Comparison of ENCODE assay signal across 11 mouse cellular contexts in genomic region chr16:38012382-38012781, GRCm38 (mm10).
DNase-seq lines count a peak whose midpoint lies in the region; ATAC-seq and TF ChIP-seq lines count a peak whose summit lies in the region.
"Had no signal": no experiment of that assay in that cellular context is flagged by ENCODE, and none has a peak within 500 bp of the region (broad histone marks: within the 10 kb centered on the region; RNA-seq: fewer than 3 reads in every experiment).

No protein-coding gene starts in this region.

- in situ Hi-C loops in ES-E14 (cut with MboI; ENCODE audit: low sequenced_read_pairs in 2 of 2, unreplicated experiment in 2 of 2) = no loop called here

- H3K9ac ChIP-seq in ES-E14 (ENCODE audit: insufficient read depth, low read depth, low read length, poor library complexity, severe bottlenecking) = no peak overlapping the region
- H3K9ac ChIP-seq in intestine, embryonic 15.5 days = no peak overlapping the region

- peak; percentile 51 to 90 for DNase-seq in adrenal gland, adult (ENCODE audit: inconsistent age in 2 of 2, low spot score in 1 of 2)
- no peak for DNase-seq in adrenal gland, postnatal 4 days (ENCODE audit: low spot score in 2 of 2)
- DNase-seq in ES-E14 (ENCODE audit: low read depth, low spot score) = no peak
- DNase-seq in layer of hippocampus, postnatal 36 days = no peak
- no peak for DNase-seq in left cerebral cortex, postnatal 36 days (ENCODE audit: low spot score in 2 of 2)
- DNase-seq in left cerebral cortex, adult 11 months (ENCODE audit: low spot score) = no peak
- DNase-seq: heart, postnatal 10 days; kidney, postnatal 14 days; thymus, postnatal 14 days had no signal

- H3K4me1 ChIP-seq in ES-E14 (ENCODE audit: control insufficient read depth in 2 of 2, insufficient read depth in 2 of 2, low read length in 2 of 2, poor library complexity in 1 of 2) = peaks cover 0 to 3% of the 10 kb centered on the region in 2 experiments; a peak in 1 of 4 replicates
- H3K4me1 ChIP-seq in intestine, embryonic 15.5 days (replicated peaks) = no peaks in the 10 kb centered on the region

- no peaks in the 10 kb centered on the region for H3K36me3 ChIP-seq in ES-E14 (ENCODE audit: control insufficient read depth, insufficient read depth, low read length, poor library complexity, severe bottlenecking)
- H3K36me3 ChIP-seq in intestine, embryonic 15.5 days = no peaks in the 10 kb centered on the region

- 55% methylated on average over 5 of the region's 5 CpGs for WGBS in intestine, embryonic 15.5 days

- intact Hi-C loops in left cerebral cortex, postnatal 36 days (cut with DNase I) = no loop called here

- no peaks in the 10 kb centered on the region for H3K9me3 ChIP-seq in ES-E14 (ENCODE audit: control insufficient read depth, insufficient read depth, low read depth, low read length)
- no peaks in the 10 kb centered on the region for H3K9me3 ChIP-seq in intestine, embryonic 15.5 days

- no peak overlapping the region for H3K27ac ChIP-seq in ES-E14 (ENCODE audit: insufficient read depth, low read depth, low read length, poor library complexity, severe bottlenecking)
- peak overlapping the region; percentile 20 for H3K27ac ChIP-seq in intestine, embryonic 15.5 days

- no peak overlapping the region for H3K4me3 ChIP-seq in ES-E14 (ENCODE audit: insufficient read depth in 1 of 2, low read depth in 1 of 2, low read length in 2 of 2, poor library complexity in 1 of 2, severe bottlenecking in 1 of 2)
- H3K4me3 ChIP-seq in intestine, embryonic 15.5 days (replicated peaks) = no peak overlapping the region

- no peak overlapping the region for H3K4me2 ChIP-seq in intestine, embryonic 15.5 days (replicated peaks)

- H3K27me3 ChIP-seq in intestine, embryonic 15.5 days (replicated peaks) = no peaks in the 10 kb centered on the region

- peak; percentile 92 for ATAC-seq in intestine, embryonic 15.5 days
- peak; percentile 81 for ATAC-seq in megakaryocyte, adult 5-6 weeks (ENCODE audit: poor library complexity, severe bottlenecking)

TF ChIP-seq in ES-E14, 5 proteins besides CTCF, POLR2A, EP300 and RAD21:
- TF ChIP-seq MAFK (IDR thresholded peaks at IDR 0.05; ENCODE audit: insufficient read depth, low read depth, low read length) (peak; percentile 36; the same call in 1 of the 2 replicates), ZNF384 (IDR thresholded peaks at IDR 0.05; ENCODE audit: low read depth, low read length) (no peak)

Comparison
In these comparisons a context has a peak if more than half of its experiments do, and no peak if none do; other contexts are left out.
1. DNase-seq: peak in adrenal gland, adult (2 of 2); none in adrenal gland, postnatal 4 days (0 of 2), ES-E14 (single experiment), layer of hippocampus, postnatal 36 days (0 of 2), left cerebral cortex, postnatal 36 days (0 of 2) and left cerebral cortex, adult 11 months (single experiment).